In the genomic region with DNA sequence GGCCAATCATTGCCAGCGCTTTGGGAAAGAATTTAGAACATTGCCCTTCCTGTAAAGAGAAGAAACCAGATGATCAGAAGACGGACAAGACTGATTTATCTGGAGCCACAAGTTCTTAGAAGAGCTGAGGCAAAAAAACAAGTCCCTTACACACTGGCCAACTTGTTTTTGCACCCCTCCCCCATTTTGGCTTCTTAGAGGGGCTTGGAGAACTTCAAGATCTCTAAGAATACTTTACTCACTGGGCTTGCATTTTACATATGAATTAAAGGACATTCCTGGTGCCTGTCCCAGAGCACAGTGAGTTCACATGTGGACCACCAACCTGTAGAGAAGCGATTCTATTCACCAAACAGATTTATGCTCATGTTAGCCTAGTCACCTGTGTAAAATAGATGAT, we compare ENCODE assay signal across 25 mouse cellular contexts. TPM values are rescaled to one million over a fixed set of nuclear protein-coding genes. Genes with fewer than 3 reads are reported as not detected.
DNase-seq lines count a peak whose midpoint lies in the region; ATAC-seq and TF ChIP-seq lines count a peak whose summit lies in the region.
"Had no signal": no experiment of that assay in that cellular context is flagged by ENCODE, and none has a peak within 500 bp of the region (broad histone marks: within the 10 kb centered on the region; RNA-seq: fewer than 3 reads in every experiment).

No protein-coding gene starts in this region.

- ATAC-seq in hindbrain, postnatal 0 days: no peak
- ATAC-seq in hindbrain, embryonic 14.5 days (ENCODE audit: low FRiP score): no peak
- ATAC-seq in forebrain, embryonic 12.5 days (ENCODE audit: low FRiP score): peak; percentile 6; the same call in 1 of the 2 replicates
- peak; percentile 50; the same call in 1 of the 2 replicates for ATAC-seq in forebrain, embryonic 16.5 days
- ATAC-seq: inflammation-experienced regulatory T-cells, adult 6 months; intestine, postnatal 0 days; Patski had no signal

- no peaks in the 10 kb centered on the region for H3K9me3 ChIP-seq in hindbrain, postnatal 0 days (ENCODE audit: low read length)
- H3K9me3 ChIP-seq in hindbrain, embryonic 14.5 days (ENCODE audit: control insufficient read depth, low read length): no peaks in the 10 kb centered on the region
- H3K9me3 ChIP-seq in forebrain, embryonic 12.5 days: no peaks in the 10 kb centered on the region
- H3K9me3 ChIP-seq in forebrain, embryonic 16.5 days (ENCODE audit: control insufficient read depth, low read length): no peaks in the 10 kb centered on the region
- H3K9me3 ChIP-seq: embryonic facial prominence, embryonic 12.5 days; heart, embryonic 15.5 days; hindbrain, embryonic 15.5 days had no signal

- DNase-seq in hindbrain, postnatal 0 days (ENCODE audit: low spot score): peak; percentile 13
- no peak for DNase-seq in hindbrain, embryonic 14.5 days (ENCODE audit: low spot score)
- peak; percentile 38 for DNase-seq in R1 (ENCODE audit: low read depth, low spot score)
- DNase-seq in ovary, adult 18-20 months (ENCODE audit: low spot score): no peak
- no peak for DNase-seq in adrenal gland, adult 18-20 months (ENCODE audit: low spot score in 2 of 2)
- DNase-seq in left cerebral cortex, postnatal 36 days (ENCODE audit: low spot score in 2 of 2): no peak
- DNase-seq: adrenal gland, postnatal 25 days; cerebellum, adult 11 months; cerebellum, adult 9-10 months; cerebellum, postnatal 25 days; gastrocnemius, postnatal 10 days; heart, adult 2 months; heart, postnatal 14 days; kidney, adult 8-10 months had no signal

- intact Hi-C loops in left cerebral cortex, postnatal 36 days (cut with DNase I): no loop called here

- H3K4me3 ChIP-seq in hindbrain, postnatal 0 days (ENCODE audit: low read length): no peak overlapping the region
- H3K4me3 ChIP-seq in hindbrain, embryonic 14.5 days (replicated peaks; ENCODE audit: low read length): no peak overlapping the region
- H3K4me3 ChIP-seq in forebrain, embryonic 12.5 days (replicated peaks): no peak overlapping the region
- no peak overlapping the region for H3K4me3 ChIP-seq in forebrain, embryonic 16.5 days (replicated peaks; ENCODE audit: low read length)
- H3K4me3 ChIP-seq: embryonic facial prominence, embryonic 12.5 days; heart, adult 2 months; heart, embryonic 15.5 days; hindbrain, embryonic 15.5 days had no signal

- no peak overlapping the region for H3K9ac ChIP-seq in hindbrain, postnatal 0 days (replicated peaks; ENCODE audit: low read length)
- no peak overlapping the region for H3K9ac ChIP-seq in hindbrain, embryonic 14.5 days
- no peak overlapping the region for H3K9ac ChIP-seq in forebrain, embryonic 12.5 days
- H3K9ac ChIP-seq in forebrain, embryonic 16.5 days (replicated peaks; ENCODE audit: low read depth, low read length): no peak overlapping the region
- H3K9ac ChIP-seq: embryonic facial prominence, embryonic 12.5 days; heart, embryonic 15.5 days; hindbrain, embryonic 15.5 days had no signal

- no peak for TF ChIP-seq CTCF in hindbrain, postnatal 0 days (IDR thresholded peaks at IDR 0.05; ENCODE audit: low read depth)

- H3K36me3 ChIP-seq in hindbrain, postnatal 0 days (ENCODE audit: insufficient read depth, low read length): no peaks in the 10 kb centered on the region
- no peaks in the 10 kb centered on the region for H3K36me3 ChIP-seq in hindbrain, embryonic 14.5 days (replicated peaks; ENCODE audit: control insufficient read depth, insufficient read depth)
- H3K36me3 ChIP-seq in forebrain, embryonic 12.5 days (replicated peaks): no peaks in the 10 kb centered on the region
- H3K36me3 ChIP-seq in forebrain, embryonic 16.5 days (ENCODE audit: control insufficient read depth, insufficient read depth): no peaks in the 10 kb centered on the region
- H3K36me3 ChIP-seq: embryonic facial prominence, embryonic 12.5 days; heart, embryonic 15.5 days; hindbrain, embryonic 15.5 days had no signal

- no peak overlapping the region; the same call in 1 of the 2 replicates for H3K27ac ChIP-seq in hindbrain, postnatal 0 days
- no peak overlapping the region for H3K27ac ChIP-seq in hindbrain, embryonic 14.5 days
- H3K27ac ChIP-seq in forebrain, embryonic 12.5 days: no peak overlapping the region
- H3K27ac ChIP-seq in forebrain, embryonic 16.5 days (ENCODE audit: low read length): no peak overlapping the region; the same call in 1 of the 2 replicates
- H3K27ac ChIP-seq: embryonic facial prominence, embryonic 12.5 days; heart, adult 2 months; heart, embryonic 15.5 days; hindbrain, embryonic 15.5 days had no signal

- WGBS in hindbrain, postnatal 0 days: 66% methylated on average over 3 of the region's 3 CpGs
- WGBS in hindbrain, embryonic 14.5 days: 77% methylated on average over 3 of the region's 3 CpGs
- WGBS in forebrain, embryonic 12.5 days: 77% methylated on average over 3 of the region's 3 CpGs
- WGBS in forebrain, embryonic 16.5 days: 55% methylated on average over 3 of the region's 3 CpGs

- H3K27me3 ChIP-seq in hindbrain, postnatal 0 days (ENCODE audit: insufficient read depth, low read length): no peaks in the 10 kb centered on the region
- no peaks in the 10 kb centered on the region for H3K27me3 ChIP-seq in hindbrain, embryonic 14.5 days (ENCODE audit: control insufficient read depth, insufficient read depth, low read length)
- H3K27me3 ChIP-seq in forebrain, embryonic 12.5 days: no peaks in the 10 kb centered on the region
- no peaks in the 10 kb centered on the region for H3K27me3 ChIP-seq in forebrain, embryonic 16.5 days (replicated peaks; ENCODE audit: control insufficient read depth, insufficient read depth, low read length)
- H3K27me3 ChIP-seq: embryonic facial prominence, embryonic 12.5 days; heart, embryonic 15.5 days; hindbrain, embryonic 15.5 days; Patski had no signal

- no peaks in the 10 kb centered on the region for H3K4me1 ChIP-seq in hindbrain, postnatal 0 days (ENCODE audit: insufficient read depth, low read length)
- no peaks in the 10 kb centered on the region for H3K4me1 ChIP-seq in hindbrain, embryonic 14.5 days (replicated peaks; ENCODE audit: control insufficient read depth, insufficient read depth, low read length)
- peaks cover 10% of the 10 kb centered on the region for H3K4me1 ChIP-seq in forebrain, embryonic 12.5 days
- peaks cover 5% of the 10 kb centered on the region; the same call in 1 of the 2 replicates for H3K4me1 ChIP-seq in forebrain, embryonic 16.5 days (replicated peaks; ENCODE audit: control insufficient read depth, insufficient read depth, low read length)
- H3K4me1 ChIP-seq: embryonic facial prominence, embryonic 12.5 days; heart, embryonic 15.5 days; hindbrain, embryonic 15.5 days had no signal

- no peak overlapping the region for H3K4me2 ChIP-seq in hindbrain, postnatal 0 days (ENCODE audit: low read depth, low read length)
- H3K4me2 ChIP-seq in hindbrain, embryonic 14.5 days (replicated peaks): no peak overlapping the region
- H3K4me2 ChIP-seq in forebrain, embryonic 12.5 days: no peak overlapping the region
- H3K4me2 ChIP-seq in forebrain, embryonic 16.5 days (ENCODE audit: low read length): no peak overlapping the region
- H3K4me2 ChIP-seq: embryonic facial prominence, embryonic 12.5 days; heart, embryonic 11.5 days; heart, embryonic 15.5 days; hindbrain, embryonic 15.5 days had no signal

RNA-seq across cellular contexts. Expression of a gene that starts 53.3 kb away (rescaled TPM):
- 0.05 and 0.07 TPM in 2 replicates for total RNA-seq in hindbrain, postnatal 0 days (2014; rRNA removed)
- 0.05 and 0.11 TPM in 2 replicates for polyA plus RNA-seq in hindbrain, postnatal 0 days (2015; fragmentation: Nextera tagmentation; extraction: Ambion mirVana)
- polyA plus RNA-seq in hindbrain, embryonic 14.5 days (2014; fragmentation: Nextera tagmentation; extraction: Ambion mirVana): 0.14 TPM in 1 of 2 replicates, not detected in the other
- polyA plus RNA-seq in forebrain, embryonic 12.5 days (2016; fragmentation: Nextera tagmentation; extraction: Ambion mirVana): 1.2 and 1.6 TPM in 2 replicates
- polyA plus RNA-seq in forebrain, embryonic 16.5 days (2015; fragmentation: Nextera tagmentation; extraction: Ambion mirVana): 0.10 and 0.15 TPM in 2 replicates
- total RNA-seq in adrenal gland, adult 18-20 months (2021): under 1 TPM in 1 of 2 experiments, not detected in 1; 0.23 TPM
- total RNA-seq in left cerebral cortex, postnatal 36 days (2021): under 1 TPM; 0.69 to 0.75 TPM
- total RNA-seq: adrenal gland, postnatal 25 days; hematopoietic stem cell, adult 5-6 weeks had no signal
- polyA plus RNA-seq: C2C12 had no signal

Comparison
In these comparisons a context has a peak if more than half of its experiments do, and no peak if none do; other contexts are left out.
1. DNase-seq: peak in hindbrain, postnatal 0 days (single experiment) and R1 (single experiment); none in hindbrain, embryonic 14.5 days (single experiment), ovary, adult 18-20 months (single experiment), adrenal gland, adult 18-20 months (0 of 2) and left cerebral cortex, postnatal 36 days (0 of 2).
2. ATAC-seq: peak in forebrain, embryonic 12.5 days (single experiment) and forebrain, embryonic 16.5 days (single experiment); none in hindbrain, postnatal 0 days (single experiment) and hindbrain, embryonic 14.5 days (single experiment).